Mouse (Mus musculus) midbrain, embryonic 14.5 days (tissue): Measurements from ENCODE around the gene Cpa4. TPM values are rescaled to one million over a fixed set of nuclear protein-coding genes. Genes with fewer than 3 reads are reported as not detected.
A peak's percentile ranks its signal among the peaks of the same experiment; 100 is the strongest.

ENCODE experiments used
- ATAC-seq: fragments of 200-750 bp; cut with Nextera tagmentation; 2 replicates; pipeline ENCODE4 v1.8.0; 2017; ENCODE audit warnings: moderate number of reproducible peaks, moderate library complexity; ENCODE audit not compliant: low FRiP score, low TSS enrichment
- DNase-seq: peaks from one replicate; pipeline ENCODE4 v3.0.0-alpha.2; 2015
- H3K27ac ChIP-seq: fragments of 300-500 bp; sonication (generic); replicated peaks from 2 replicates; pipeline ENCODE4 v1.5.1; 2014; ENCODE audit warnings: mild to moderate bottlenecking, low read depth, low read length, moderate library complexity
- H3K27me3 ChIP-seq: fragments of 300-500 bp; sonication (generic); 2 replicates; pipeline ENCODE4 v1.6.1; 2014; ENCODE audit warnings: low read length, control low read depth, mixed read lengths; ENCODE audit not compliant: control insufficient read depth, insufficient read depth
- H3K36me3 ChIP-seq: fragments of 300-500 bp; sonication (generic); 2 replicates; pipeline ENCODE4 v1.6.1; 2014; ENCODE audit warnings: low read length, control low read depth; ENCODE audit not compliant: control insufficient read depth, insufficient read depth
- H3K4me1 ChIP-seq: fragments of 300-500 bp; sonication (generic); 2 replicates; pipeline ENCODE4 v1.6.1; 2014; ENCODE audit warnings: mild to moderate bottlenecking, antibody characterized with exemption, low read length, control low read depth; ENCODE audit not compliant: control insufficient read depth, insufficient read depth
- H3K4me2 ChIP-seq: fragments of 300-500 bp; sonication (generic); 2 replicates; pipeline ENCODE4 v1.6.1; 2014; ENCODE audit warnings: mild to moderate bottlenecking, low read length, moderate library complexity
- H3K4me3 ChIP-seq: fragments of 300-500 bp; sonication (generic); replicated peaks from 2 replicates; pipeline ENCODE4 v1.5.1; 2014; ENCODE audit warnings: low read depth, low read length
- H3K9ac ChIP-seq: fragments of 300-500 bp; sonication (generic); replicated peaks from 2 replicates; pipeline ENCODE4 v1.6.1; 2014; ENCODE audit warnings: mild to moderate bottlenecking, low read length, moderate library complexity
- H3K9me3 ChIP-seq: fragments of 300-500 bp; sonication (generic); 2 replicates; pipeline ENCODE4 v1.6.1; 2016; ENCODE audit warnings: low read length, control low read depth, mixed read lengths; ENCODE audit not compliant: control insufficient read depth
- WGBS: fragments of 180-500 bp; shearing (Covaris S2); extraction: QIAGEN DNeasy Blood & Tissue Kit; methylation state at CpG from one replicate; pipeline ENCODE4 v1.1.7; 2014; 5-methylcytosine and 5-hydroxymethylcytosine counted together
- polyA plus RNA-seq: library from polyadenylated mRNA; unstranded; fragments of >200 nt; fragmentation: Nextera tagmentation; extraction: Ambion mirVana; gene quantifications from 2 replicates; pipeline ENCODE4 v1.2.1, GENCODE M21; 2014

The Cpa4 gene
- polyA plus RNA-seq, 1 experiment from 2014 or later: 1.2 TPM

GRCm38 (mm10) chr6:30541009-30541799, 27.0 kb upstream of the Cpa4 start, which contains the start of gene Cpa2:
Cpa2 (plus strand) TSS chr6:30541582.
- Histone ChIP-seq H3K4me3 (no peak within 1 kb of the TSS), H3K36me3 (no peaks in the 10 kb centered on the region), H3K27ac (no peak within 1 kb of the TSS), H3K9ac (no peak within 1 kb of the TSS), H3K9me3 (no peaks in the 10 kb centered on the region), H3K27me3 (no peaks in the 10 kb centered on the region), H3K4me2 (no peak within 1 kb of the TSS), H3K4me1 (peaks cover 10% of the 10 kb centered on the region)
- no peak for ATAC-seq
- 84% methylated on average over 11 of the region's 11 CpGs for WGBS
- DNase-seq: no peak

- Histone ChIP-seq H3K9me3 (no peaks in the 10 kb centered on the region), H3K36me3 (no peaks in the 10 kb centered on the region), H3K4me3 (no peak overlapping the region), H3K27ac (no peak overlapping the region), H3K9ac (no peak overlapping the region), H3K27me3 (no peaks in the 10 kb centered on the region), H3K4me1 (peaks cover 19% of the 10 kb centered on the region), H3K4me2 (no peak overlapping the region)
- WGBS: 82% methylated on average over 6 of the region's 6 CpGs
- ATAC-seq: no peak
- DNase-seq: no peak
Measured at GRCm38 (mm10) chr6:30542277-30542676, 25.9 kb upstream of the Cpa4 start.

GRCm38 (mm10) chr6:30543077-30543476, 25.1 kb upstream of the Cpa4 start:
- peak; percentile 21 for DNase-seq
- Histone ChIP-seq H3K4me2 (no peak overlapping the region), H3K9ac (no peak overlapping the region), H3K36me3 (no peaks in the 10 kb centered on the region), H3K27ac (no peak overlapping the region), H3K27me3 (no peaks in the 10 kb centered on the region), H3K4me1 (peaks cover 27% of the 10 kb centered on the region), H3K4me3 (no peak overlapping the region), H3K9me3 (no peaks in the 10 kb centered on the region)
- ATAC-seq: no peak
- 64% methylated on average over 12 of the region's 12 CpGs for WGBS

GRCm38 (mm10) chr6:30543851-30544250, 24.3 kb upstream of the Cpa4 start:
- H3K9me3 ChIP-seq: no peaks in the 10 kb centered on the region
- no peak overlapping the region for H3K9ac ChIP-seq
- H3K4me2 ChIP-seq: no peak overlapping the region
- H3K4me3 ChIP-seq: no peak overlapping the region
- peaks cover 34% of the 10 kb centered on the region for H3K4me1 ChIP-seq
- no peak overlapping the region for H3K27ac ChIP-seq
- no peaks in the 10 kb centered on the region for H3K36me3 ChIP-seq
- H3K27me3 ChIP-seq: no peaks in the 10 kb centered on the region
- ATAC-seq (no peak), DNase-seq (no peak)
- 39% methylated on average over 8 of the region's 8 CpGs for WGBS

GRCm38 (mm10) chr6:30545689-30546088, 22.5 kb upstream of the Cpa4 start:
- ATAC-seq (no peak), DNase-seq (no peak)
- H3K4me3 ChIP-seq: no peak overlapping the region
- peaks cover 39% of the 10 kb centered on the region for H3K4me1 ChIP-seq
- no peaks in the 10 kb centered on the region for H3K9me3 ChIP-seq
- H3K36me3 ChIP-seq: no peaks in the 10 kb centered on the region
- no peaks in the 10 kb centered on the region for H3K27me3 ChIP-seq
- 79% methylated on average over 7 of the region's 7 CpGs for WGBS
- H3K27ac ChIP-seq: peak overlapping the region; percentile 89
- H3K9ac ChIP-seq: no peak overlapping the region
- no peak overlapping the region for H3K4me2 ChIP-seq

GRCm38 (mm10) chr6:30546571-30547273, 21.4 kb upstream of the Cpa4 start:
- ATAC-seq: peak; percentile 68; the same call in 1 of the 2 replicates
- Histone ChIP-seq H3K9me3 (no peaks in the 10 kb centered on the region), H3K4me2 (peak overlapping the region; percentile 51), H3K4me1 (peaks cover 42% of the 10 kb centered on the region), H3K4me3 (peak overlapping the region; percentile 20), H3K36me3 (no peaks in the 10 kb centered on the region), H3K9ac (peak overlapping the region; percentile 39), H3K27me3 (no peaks in the 10 kb centered on the region), H3K27ac (peak overlapping the region; percentile 89)
- DNase-seq: peak; percentile 79
- WGBS: 6% methylated on average over 17 of the region's 17 CpGs

- Histone ChIP-seq H3K4me3 (peak overlapping the region; percentile 20), H3K27me3 (no peaks in the 10 kb centered on the region), H3K4me2 (peak overlapping the region; percentile 51), H3K27ac (peak overlapping the region; percentile 89), H3K4me1 (peaks cover 47% of the 10 kb centered on the region), H3K9me3 (no peaks in the 10 kb centered on the region), H3K36me3 (no peaks in the 10 kb centered on the region), H3K9ac (peak overlapping the region; percentile 39)
- WGBS: under 1% methylated on average over 14 of the region's 17 CpGs
- peak; percentile 85 for DNase-seq
- peak; percentile 29; the same call in 1 of the 2 replicates for ATAC-seq
Measured at GRCm38 (mm10) chr6:30547274-30547645, 20.9 kb upstream of the Cpa4 start.

- H3K27ac ChIP-seq: peak overlapping the region; percentile 89; the same call in 1 of the 2 replicates
- H3K9ac ChIP-seq: no peak overlapping the region
- H3K4me1 ChIP-seq: peaks cover 52% of the 10 kb centered on the region
- no peaks in the 10 kb centered on the region for H3K9me3 ChIP-seq
- no peak overlapping the region for H3K4me3 ChIP-seq
- no peaks in the 10 kb centered on the region for H3K27me3 ChIP-seq
- peak overlapping the region; percentile 51 for H3K4me2 ChIP-seq
- H3K36me3 ChIP-seq: no peaks in the 10 kb centered on the region
- 17% methylated on average over 9 of the region's 9 CpGs for WGBS
- ATAC-seq (no peak), DNase-seq (peak; percentile 31)
Measured at GRCm38 (mm10) chr6:30547656-30548306, 20.4 kb upstream of the Cpa4 start.
